Mouse (Mus musculus) limb, embryonic 15.5 days (tissue): ENCODE results near the gene Fcrl5. TPM values are rescaled to one million over a fixed set of nuclear protein-coding genes. Genes with fewer than 3 reads are reported as not detected.

Source experiments
- ATAC-seq: fragments of 200-750 bp; cut with Nextera tagmentation; 2 replicates; pipeline ENCODE4 v1.8.0; 2017; ENCODE audit warnings: low read depth, moderate TSS enrichment; ENCODE audit not compliant: insufficient number of reproducible peaks, low FRiP score, low TSS enrichment
- H3K27ac ChIP-seq: fragments of 300-500 bp; sonication (generic); 2 replicates; pipeline ENCODE4 v1.5.1; 2015; ENCODE audit warnings: moderate library complexity, mild to moderate bottlenecking, inconsistent platforms
- H3K27me3 ChIP-seq: fragments of 300-500 bp; sonication (generic); 2 replicates; pipeline ENCODE4 v1.6.1; 2015; ENCODE audit warnings: inconsistent platforms
- H3K36me3 ChIP-seq: fragments of 300-500 bp; sonication (generic); 2 replicates; pipeline ENCODE4 v1.6.1; 2015; ENCODE audit warnings: inconsistent platforms
- H3K4me1 ChIP-seq: fragments of 300-500 bp; sonication (generic); 2 replicates; pipeline ENCODE4 v1.6.1; 2015; ENCODE audit warnings: inconsistent platforms
- H3K4me2 ChIP-seq: fragments of 300-500 bp; sonication (generic); 2 replicates; pipeline ENCODE4 v1.6.1; 2015; ENCODE audit warnings: mild to moderate bottlenecking, inconsistent platforms
- H3K4me3 ChIP-seq: fragments of 300-500 bp; sonication (generic); 2 replicates; pipeline ENCODE4 v1.5.1; 2015; ENCODE audit warnings: mild to moderate bottlenecking, inconsistent platforms
- H3K9ac ChIP-seq: fragments of 300-500 bp; sonication (generic); 2 replicates; pipeline ENCODE4 v1.6.1; 2015; ENCODE audit warnings: inconsistent platforms
- H3K9me3 ChIP-seq: fragments of 300-500 bp; sonication (generic); 2 replicates; pipeline ENCODE4 v1.6.1; 2016; ENCODE audit warnings: inconsistent platforms
- WGBS: fragments of 180-500 bp; shearing (Covaris S2); methylation state at CpG from one replicate; pipeline ENCODE4 v1.1.7; 2015; 5-methylcytosine and 5-hydroxymethylcytosine counted together
- polyA plus RNA-seq: library from polyadenylated mRNA; unstranded; fragments of >200 nt; fragmentation: Nextera tagmentation; extraction: Ambion mirVana; gene quantifications from 2 replicates; pipeline ENCODE4 v1.2.1, GENCODE M21; 2015

The Fcrl5 gene
- polyA plus RNA-seq, 1 experiment from 2014 or later: not detected

GRCm38 (mm10) chr3:87538034-87538433 is 102.5 kb downstream of the Fcrl5 start:
- no peak overlapping the region for H3K4me3 ChIP-seq
- no peaks in the 10 kb centered on the region for H3K27me3 ChIP-seq
- H3K4me2 ChIP-seq: no peak overlapping the region
- WGBS: 67% methylated on average over 10 of the region's 10 CpGs
- H3K36me3 ChIP-seq: peaks cover 61% of the 10 kb centered on the region
- no peak for ATAC-seq
- no peak overlapping the region for H3K27ac ChIP-seq
- no peak overlapping the region for H3K9ac ChIP-seq
- H3K9me3 ChIP-seq: no peaks in the 10 kb centered on the region
- H3K4me1 ChIP-seq: peaks cover 6% of the 10 kb centered on the region; the same call in 1 of the 2 replicates

DNA sequence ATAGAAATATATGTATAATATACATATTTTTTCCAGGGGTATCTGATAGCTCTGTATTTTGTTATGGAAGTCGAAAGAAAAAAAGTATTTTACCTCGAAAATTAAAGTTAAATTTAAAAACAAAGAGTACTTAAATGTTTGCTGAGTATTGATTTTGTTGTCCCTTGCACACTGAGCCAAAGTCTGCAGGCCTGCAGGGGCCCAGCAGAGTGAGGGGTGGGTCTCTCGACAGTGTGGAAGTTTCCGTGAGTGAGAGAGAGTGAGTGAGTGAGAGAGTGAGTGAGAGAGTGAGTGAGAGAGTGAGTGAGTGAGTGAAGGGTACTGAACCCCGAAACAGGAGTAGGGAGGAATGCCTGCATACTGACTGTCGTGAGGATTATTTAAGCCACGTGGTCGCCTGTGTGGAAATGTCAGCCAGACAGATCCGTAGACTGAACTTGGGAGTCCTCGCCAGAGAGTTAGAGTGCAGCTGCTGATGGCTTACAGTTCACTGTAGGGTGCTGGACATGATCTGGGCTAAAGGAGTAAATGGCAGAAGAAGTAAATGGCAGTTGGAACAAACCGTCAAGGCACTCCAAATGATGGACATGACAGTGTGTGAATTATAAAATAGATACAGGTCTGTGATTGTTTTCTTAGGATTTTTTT is 104.6 kb downstream of the Fcrl5 start:
- H3K4me2 ChIP-seq: no peak overlapping the region
- peaks cover 6% of the 10 kb centered on the region; the same call in 1 of the 2 replicates for H3K4me1 ChIP-seq
- no peak overlapping the region for H3K9ac ChIP-seq
- H3K4me3 ChIP-seq: no peak overlapping the region
- no peak for ATAC-seq
- no peaks in the 10 kb centered on the region for H3K9me3 ChIP-seq
- H3K27ac ChIP-seq: no peak overlapping the region
- H3K36me3 ChIP-seq: peaks cover 40% of the 10 kb centered on the region
- H3K27me3 ChIP-seq: no peaks in the 10 kb centered on the region
- WGBS: 64% methylated on average over 11 of the region's 11 CpGs

- Histone ChIP-seq H3K9ac (no peak overlapping the region), H3K4me1 (peaks cover 6% of the 10 kb centered on the region; the same call in 1 of the 2 replicates), H3K27ac (no peak overlapping the region), H3K36me3 (peaks cover 34% of the 10 kb centered on the region), H3K4me3 (no peak overlapping the region), H3K4me2 (no peak overlapping the region), H3K27me3 (no peaks in the 10 kb centered on the region), H3K9me3 (no peaks in the 10 kb centered on the region)
- WGBS: 24% methylated on average over 8 of the region's 8 CpGs
- no peak for ATAC-seq
These were observed 105.1 kb downstream of the Fcrl5 start for GRCm38 (mm10) chr3:87540714-87541113.

DNA sequence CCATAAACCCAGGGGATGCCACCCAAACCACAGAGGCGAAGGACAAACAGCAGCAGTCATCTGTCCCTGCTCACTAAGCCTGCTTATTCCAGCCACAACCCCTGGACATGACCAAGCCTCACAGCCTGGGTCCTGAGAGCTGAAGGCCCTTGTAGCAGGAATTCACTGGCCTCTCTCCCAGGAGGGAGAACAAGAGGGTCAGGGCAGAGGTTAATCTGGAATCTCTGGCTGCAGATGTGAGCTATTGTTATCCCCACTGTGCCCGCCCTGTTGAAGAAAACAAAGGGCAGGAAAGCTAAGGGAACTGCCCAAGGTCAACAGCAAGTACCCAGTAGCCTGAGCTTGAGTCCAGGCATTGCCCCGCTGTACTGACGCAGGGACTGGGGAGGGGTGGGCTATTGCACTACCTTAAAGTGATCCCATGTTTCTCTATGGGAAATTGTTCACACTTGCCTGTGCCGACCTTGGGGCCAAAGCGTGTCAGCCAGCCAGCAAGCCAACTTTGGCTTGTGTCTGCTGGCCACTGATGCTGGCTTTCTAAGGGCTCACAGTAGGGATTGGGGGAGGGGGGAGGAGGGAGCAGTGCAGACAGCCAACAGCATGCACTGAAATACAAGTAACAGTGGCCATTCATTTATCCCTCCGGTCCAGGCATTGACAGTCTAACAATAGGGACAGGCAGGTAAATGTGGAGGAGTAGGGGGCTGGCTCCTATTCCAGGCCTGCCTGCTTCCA is 107.1 kb downstream of the Fcrl5 start:
- Histone ChIP-seq H3K4me1 (peaks cover 4% of the 10 kb centered on the region; the same call in 1 of the 2 replicates), H3K9ac (no peak overlapping the region), H3K36me3 (peaks cover 15% of the 10 kb centered on the region), H3K9me3 (no peaks in the 10 kb centered on the region), H3K27me3 (no peaks in the 10 kb centered on the region), H3K4me3 (no peak overlapping the region), H3K4me2 (no peak overlapping the region), H3K27ac (no peak overlapping the region)
- WGBS: 84% methylated on average over 7 of the region's 7 CpGs
- no peak for ATAC-seq

- Histone ChIP-seq H3K27ac (no peak overlapping the region), H3K4me3 (no peak overlapping the region), H3K4me1 (peaks cover 3% of the 10 kb centered on the region; the same call in 1 of the 2 replicates), H3K36me3 (no peaks in the 10 kb centered on the region), H3K4me2 (no peak overlapping the region), H3K9me3 (no peaks in the 10 kb centered on the region), H3K27me3 (peaks cover 9% of the 10 kb centered on the region; the same call in 1 of the 2 replicates), H3K9ac (no peak overlapping the region)
- WGBS: 92% methylated on average over 3 of the region's 3 CpGs
- no peak for ATAC-seq
These were observed 110.0 kb downstream of the Fcrl5 start for GRCm38 (mm10) chr3:87545554-87545953.

DNA sequence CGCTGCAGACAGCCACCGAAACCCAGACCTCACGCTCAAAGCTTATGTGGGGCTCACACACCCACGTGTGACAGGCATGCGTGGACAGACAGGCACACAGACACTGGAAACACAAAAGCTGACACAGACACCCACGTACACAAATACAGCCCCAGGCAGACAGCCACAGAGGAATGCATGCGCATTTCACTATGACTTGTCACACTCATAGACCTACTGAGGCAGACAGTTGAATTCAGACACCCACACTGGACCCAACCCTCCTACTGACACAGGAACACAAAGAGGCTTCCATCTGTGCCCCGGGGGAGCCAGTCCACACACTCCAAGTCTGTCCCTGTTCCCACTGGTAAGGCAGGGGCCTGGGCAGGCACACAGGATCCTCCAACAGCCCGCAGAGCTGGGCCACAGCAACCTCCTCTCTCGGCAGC is 110.7 kb downstream of the Fcrl5 start:
- no peak overlapping the region for H3K4me2 ChIP-seq
- H3K36me3 ChIP-seq: no peaks in the 10 kb centered on the region
- WGBS: 67% methylated on average over 10 of the region's 10 CpGs
- peaks cover 14% of the 10 kb centered on the region; the same call in 1 of the 2 replicates for H3K27me3 ChIP-seq
- no peak for ATAC-seq
- H3K27ac ChIP-seq: no peak overlapping the region
- no peaks in the 10 kb centered on the region for H3K4me1 ChIP-seq
- H3K9ac ChIP-seq: no peak overlapping the region
- H3K9me3 ChIP-seq: no peaks in the 10 kb centered on the region
- H3K4me3 ChIP-seq: no peak overlapping the region

- no peak overlapping the region for H3K27ac ChIP-seq
- H3K9me3 ChIP-seq: no peaks in the 10 kb centered on the region
- no peak overlapping the region for H3K4me2 ChIP-seq
- peaks cover 21% of the 10 kb centered on the region; the same call in 1 of the 2 replicates for H3K27me3 ChIP-seq
- ATAC-seq: no peak
- no peak overlapping the region for H3K9ac ChIP-seq
- H3K4me1 ChIP-seq: no peaks in the 10 kb centered on the region
- 31% methylated on average over 14 of the region's 14 CpGs for WGBS
- H3K36me3 ChIP-seq: no peaks in the 10 kb centered on the region
- H3K4me3 ChIP-seq: no peak overlapping the region
These were observed 114.3 kb downstream of the Fcrl5 start for GRCm38 (mm10) chr3:87549908-87550307.

Other genes starting within 250 kb of the Fcrl5 start
- gene Fcrls, start 172.0 kb upstream of the Fcrl5 start, polyA plus RNA-seq: 16.8 and 17.9 TPM in 2 replicates
- gene Cd5l, start 77.9 kb upstream of the Fcrl5 start, polyA plus RNA-seq: 0.36 and 0.60 TPM in 2 replicates
- 0.27 TPM in 1 of 2 replicates, not detected in the other for gene Fcrl1, start 59.4 kb upstream of the Fcrl5 start, polyA plus RNA-seq
- gene Etv3, start 89.6 kb downstream of the Fcrl5 start, polyA plus RNA-seq: 22.7 and 27.7 TPM in 2 replicates
- 15.3 and 17.0 TPM in 2 replicates for gene Arhgef11, start 181.8 kb downstream of the Fcrl5 start, polyA plus RNA-seq